Mouse (Mus musculus) neural tube, embryonic 14.5 days (tissue): ENCODE measurements at regions not wholly inside any gene's neighbourhood (a gene's known extent, or its start where the extent isn't known, plus 50 kb on each side); places are given as distances from the start of the nearest gene placed in this dataset.

Experiments used
- ATAC-seq: fragments of 200-750 bp; cut with Nextera tagmentation; 2 replicates; pipeline ENCODE4 v1.8.0; 2017; ENCODE audit warnings: low read depth, mild to moderate bottlenecking, moderate TSS enrichment, moderate library complexity
- H3K27ac ChIP-seq: fragments of 300-500 bp; sonication (generic); 2 replicates; pipeline ENCODE4 v1.5.1; 2014; ENCODE audit warnings: low read depth, mild to moderate bottlenecking, control low read depth, low read length, moderate library complexity, mixed read lengths
- H3K27me3 ChIP-seq: fragments of 300-500 bp; sonication (generic); 2 replicates; pipeline ENCODE4 v1.6.1; 2014; ENCODE audit warnings: low read length; ENCODE audit not compliant: control insufficient read depth, insufficient read depth
- H3K36me3 ChIP-seq: fragments of 300-500 bp; sonication (generic); 2 replicates; pipeline ENCODE4 v1.6.1; 2014; ENCODE audit warnings: low read length, mixed read lengths; ENCODE audit not compliant: control insufficient read depth, insufficient read depth
- H3K4me1 ChIP-seq: fragments of 300-500 bp; sonication (generic); 2 replicates; pipeline ENCODE4 v1.6.1; 2014; ENCODE audit warnings: low read length; ENCODE audit not compliant: control insufficient read depth, insufficient read depth
- H3K4me2 ChIP-seq: fragments of 300-500 bp; sonication (generic); 2 replicates; pipeline ENCODE4 v1.6.1; 2014; ENCODE audit warnings: mild to moderate bottlenecking, low read depth, low read length, control low read depth
- H3K4me3 ChIP-seq: fragments of 300-500 bp; sonication (generic); 2 replicates; pipeline ENCODE4 v1.5.1; 2014; ENCODE audit warnings: low read depth, low read length, control low read depth, mixed read lengths
- H3K9ac ChIP-seq: fragments of 300-500 bp; sonication (generic); replicated peaks from 2 replicates; pipeline ENCODE4 v1.6.1; 2014; ENCODE audit warnings: low read depth, mild to moderate bottlenecking, control low read depth, low read length, mixed read lengths
- H3K9me3 ChIP-seq: fragments of 300-500 bp; sonication (generic); 2 replicates; pipeline ENCODE4 v1.6.1; 2016; ENCODE audit warnings: low read length; ENCODE audit not compliant: control insufficient read depth
- WGBS: fragments of 180-500 bp; shearing (Covaris S2); extraction: QIAGEN DNeasy Blood & Tissue Kit; methylation state at CpG from one replicate; pipeline ENCODE4 v1.1.7; 2014; 5-methylcytosine and 5-hydroxymethylcytosine counted together
- microRNA counts: library from miRNA; unstranded; fragments of <30 nt; microRNA quantifications from one replicate; lab custom pipeline; 2016
- microRNA-seq: library from miRNA; unstranded; fragments of <30 nt; microRNA quantifications from one replicate; pipeline ENCODE4, GENCODE M21; 2016

GRCm38 (mm10) chr1:137033679-137034078 is 73.4 kb upstream of the Nr5a2 start:
- WGBS, result 67% methylated on average over 5 of the region's 5 CpGs
- H3K4me3 ChIP-seq, result no peak overlapping the region

GRCm38 (mm10) chr1:137023706-137024105 is 63.5 kb upstream of the Nr5a2 start:
- Histone ChIP-seq H3K4me3 (no peak overlapping the region), H3K4me2 (no peak overlapping the region), H3K27me3 (no peaks in the 10 kb centered on the region), H3K36me3 (no peaks in the 10 kb centered on the region), H3K9me3 (no peaks in the 10 kb centered on the region), H3K9ac (no peak overlapping the region), H3K4me1 (no peaks in the 10 kb centered on the region), H3K27ac (no peak overlapping the region)
- no peak for ATAC-seq
- 90% methylated on average over 6 of the region's 6 CpGs for WGBS

More at GRCm38 (mm10) chr1:137033679-137034078, 73.4 kb upstream of the Nr5a2 start:
- Histone ChIP-seq H3K9me3 (no peaks in the 10 kb centered on the region), H3K4me1 (no peaks in the 10 kb centered on the region), H3K36me3 (no peaks in the 10 kb centered on the region), H3K27me3 (no peaks in the 10 kb centered on the region), H3K9ac (no peak overlapping the region), H3K4me2 (no peak overlapping the region), H3K27ac (no peak overlapping the region)
- ATAC-seq, result no peak

DNA sequence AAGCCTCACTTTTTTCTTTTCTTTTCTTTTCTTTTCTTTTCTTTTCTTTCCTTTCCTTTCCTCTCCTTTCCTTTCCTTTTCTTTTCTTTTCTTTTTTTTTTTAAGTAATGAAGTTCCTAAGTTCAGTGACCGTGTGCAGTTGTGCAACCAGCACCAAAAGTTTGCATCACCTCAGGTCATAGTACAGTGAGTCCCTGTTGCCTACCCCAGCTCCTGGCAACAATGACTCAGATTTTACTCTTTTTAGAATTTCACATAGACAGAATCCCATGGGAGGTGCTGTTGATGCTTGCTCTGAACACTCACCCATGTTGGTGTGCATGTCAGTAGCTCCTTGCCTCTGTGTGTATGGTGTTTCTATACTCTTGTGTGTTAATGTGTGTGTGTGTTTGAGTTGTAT is 60.3 kb upstream of the Nr5a2 start:
- no peaks in the 10 kb centered on the region for H3K27me3 ChIP-seq
- no peak overlapping the region for H3K27ac ChIP-seq
- H3K4me1 ChIP-seq, result no peaks in the 10 kb centered on the region
- no peak for ATAC-seq
- H3K9ac ChIP-seq, result no peak overlapping the region
- no peaks in the 10 kb centered on the region for H3K36me3 ChIP-seq
- H3K9me3 ChIP-seq, result no peaks in the 10 kb centered on the region
- WGBS, result 88% methylated on average over 1 of the region's 1 CpGs
- H3K4me3 ChIP-seq, result no peak overlapping the region
- H3K4me2 ChIP-seq, result no peak overlapping the region

GRCm38 (mm10) chr1:137017642-137018041 is 57.4 kb upstream of the Nr5a2 start:
- Histone ChIP-seq H3K4me1 (no peaks in the 10 kb centered on the region), H3K4me3 (no peak overlapping the region), H3K9ac (no peak overlapping the region), H3K4me2 (no peak overlapping the region), H3K27ac (no peak overlapping the region), H3K36me3 (no peaks in the 10 kb centered on the region), H3K9me3 (no peaks in the 10 kb centered on the region), H3K27me3 (no peaks in the 10 kb centered on the region)
- ATAC-seq, result no peak
- 81% methylated on average over 5 of the region's 5 CpGs for WGBS

DNA sequence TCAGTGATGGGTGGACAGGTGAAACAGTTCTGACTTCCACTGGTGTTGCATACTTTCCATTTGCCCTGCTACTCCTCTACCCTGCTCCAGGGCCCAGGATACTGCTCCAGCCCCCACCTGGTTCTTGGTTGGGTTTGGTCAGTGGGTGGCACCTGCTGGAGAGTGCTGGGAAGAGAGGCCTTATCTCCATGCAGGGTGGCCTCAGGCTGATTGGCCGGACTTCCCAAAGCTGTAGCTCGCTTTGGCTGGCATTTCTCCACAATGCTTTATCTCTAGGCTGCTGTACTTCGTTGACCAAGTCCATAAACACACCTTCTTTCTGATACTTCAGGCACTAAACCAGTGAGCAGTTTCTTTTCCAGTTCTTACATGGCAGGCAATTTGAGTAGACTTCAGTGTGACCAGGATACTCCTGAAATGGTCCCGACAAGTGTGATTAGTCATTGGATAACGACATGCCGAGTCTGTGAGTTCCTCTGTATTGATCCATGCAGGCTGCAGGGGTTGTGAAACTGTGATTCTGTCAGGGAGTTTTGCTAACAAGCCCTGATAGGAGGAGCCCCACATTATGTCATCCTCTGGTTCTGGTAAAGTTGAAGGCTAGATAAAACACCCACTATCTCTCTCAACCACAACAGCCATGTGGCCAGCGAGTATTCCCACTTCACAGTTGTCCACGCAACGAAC is 50.1 kb upstream of the Nr5a2 start:
- Histone ChIP-seq H3K9me3 (no peaks in the 10 kb centered on the region), H3K9ac (no peak overlapping the region), H3K4me1 (no peaks in the 10 kb centered on the region), H3K36me3 (no peaks in the 10 kb centered on the region), H3K27ac (no peak overlapping the region), H3K27me3 (no peaks in the 10 kb centered on the region), H3K4me3 (no peak overlapping the region), H3K4me2 (no peak overlapping the region)
- ATAC-seq, result no peak
- 77% methylated on average over 9 of the region's 9 CpGs for WGBS

MicroRNA genes in the stretch of these regions (microRNA counts, 519-probe panel; counts per million panel counts)
- microRNA mmu-miR-181a (lab: Ali Mortazavi, UCI) (7,107 counts per million, percentile 98 among the panel's probes with 10 or more counts), microRNA mmu-miR-181b+mmu-miR-181d (lab: Ali Mortazavi, UCI) (3,802 counts per million, percentile 36 among the panel's probes with 10 or more counts)

Small RNA genes lying in the stretch of these regions (microRNA-seq; reads per million reads assigned to microRNA genes)
- gene Mir181a-1, result 3,544 reads per million, percentile 89 among the genes with 10 or more reads in this experiment
- 16.5 reads per million, percentile 22 among the genes with 10 or more reads in this experiment for gene Mir181b-1
